Mouse (Mus musculus) kidney, adult 2 months (tissue): ENCODE results near the gene Reln. TPM values are rescaled to one million over a fixed set of nuclear protein-coding genes. Genes with fewer than 3 reads are reported as not detected.
A peak's percentile ranks its signal among the peaks of the same experiment; 100 is the strongest.

ENCODE experiments used
- DNase-seq: peaks from one replicate; pipeline ENCODE4 v3.0.0; 2021
- H3K27ac ChIP-seq: fragments of 200-500 bp; 2 replicates; pipeline ENCODE4 v1.5.1; 2012; ENCODE audit warnings: low read depth, low read length, control low read depth, inconsistent platforms; ENCODE audit not compliant: insufficient read depth
- H3K27me3 ChIP-seq: fragments of 200-500 bp; replicated peaks from 2 replicates; pipeline ENCODE4 v1.6.1; 2012; ENCODE audit warnings: mild to moderate bottlenecking, moderate library complexity, low read length, inconsistent platforms; ENCODE audit not compliant: control insufficient read depth, insufficient read depth
- H3K36me3 ChIP-seq: fragments of 200-500 bp; 2 replicates; pipeline ENCODE4 v1.6.1; 2012; ENCODE audit warnings: mild to moderate bottlenecking, moderate library complexity, low read length, inconsistent platforms; ENCODE audit not compliant: control insufficient read depth, insufficient read depth
- H3K4me1 ChIP-seq: fragments of 200-500 bp; 2 replicates; pipeline ENCODE4 v1.6.1; 2011; ENCODE audit warnings: low read length; ENCODE audit not compliant: control insufficient read depth, insufficient read depth
- H3K4me3 ChIP-seq: fragments of 200-500 bp; 2 replicates; pipeline ENCODE4 v1.5.1; 2011; ENCODE audit warnings: mild to moderate bottlenecking, low read depth, low read length, control low read depth; ENCODE audit not compliant: insufficient read depth
- CTCF ChIP-seq: fragments of 200-500 bp; conservative IDR thresholded peaks from 2 replicates; pipeline ENCODE4 v1.5.1; 2011; ENCODE audit warnings: low read depth, mild to moderate bottlenecking, control low read depth, low read length, moderate library complexity, mixed read lengths; ENCODE audit not compliant: insufficient read depth, insufficient read length
- POLR2A ChIP-seq: fragments of 200-500 bp; IDR thresholded peaks from one replicate; pipeline ENCODE4 v1.6.1; 2011; ENCODE audit warnings: low read depth, low read length, control low read depth
- WGBS: fragments of 180-500 bp; shearing (Covaris S2); methylation state at CpG from one replicate; pipeline ENCODE4 v1.1.7; 2018; 5-methylcytosine and 5-hydroxymethylcytosine counted together
- polyA plus RNA-seq: library from polyadenylated mRNA; depleted of rRNA; stranded (reverse); fragments of >200 nt; gene quantifications from 2 replicates; pipeline ENCODE4 v1.2.3, GENCODE M21; 2012; rRNA removed

The Reln gene
- polyA plus RNA-seq, result 3.4 and 4.9 TPM in 2 replicates

- no peaks in the 10 kb centered on the region for H3K36me3 ChIP-seq
- WGBS, result under 1% methylated on average over 49 of the region's 68 CpGs
- H3K27me3 ChIP-seq, result no peaks in the 10 kb centered on the region
- no peak for DNase-seq
- H3K27ac ChIP-seq, result no peak within 1 kb of the TSS
- H3K4me3 ChIP-seq, result peak within 1 kb of the TSS; percentile 35
- TF ChIP-seq CTCF, result no peak
- TF ChIP-seq POLR2A, result no peak
- H3K4me1 ChIP-seq, result no peaks in the 10 kb centered on the region
Observed at GRCm38 (mm10) chr5:22344556-22344975, at the start of gene Reln. Gene Reln, minus strand, starts transcription at chr5:22344702.

- DNase-seq, result no peak
- 91% methylated on average over 2 of the region's 2 CpGs for WGBS
- Histone ChIP-seq H3K4me1 (no peaks in the 10 kb centered on the region), H3K27me3 (no peaks in the 10 kb centered on the region; the same call in 1 of the 2 replicates), H3K36me3 (no peaks in the 10 kb centered on the region), H3K27ac (no peak overlapping the region), H3K4me3 (no peak overlapping the region)
- TF ChIP-seq POLR2A (no peak), CTCF (no peak)
Observed at GRCm38 (mm10) chr5:22388502-22388901, 44.0 kb upstream of the Reln start.

GRCm38 (mm10) chr5:22360510-22360909 lies 16.0 kb upstream of the Reln start:
- Histone ChIP-seq H3K4me1 (no peaks in the 10 kb centered on the region), H3K27me3 (no peaks in the 10 kb centered on the region), H3K4me3 (no peak overlapping the region), H3K27ac (no peak overlapping the region), H3K36me3 (no peaks in the 10 kb centered on the region)
- TF ChIP-seq POLR2A (no peak), CTCF (no peak)
- no peak for DNase-seq
- 55% methylated on average over 9 of the region's 9 CpGs for WGBS

- no peak for DNase-seq
- TF ChIP-seq CTCF (no peak), POLR2A (no peak)
- WGBS, result 85% methylated on average over 3 of the region's 3 CpGs
- no peak overlapping the region for H3K4me3 ChIP-seq
- no peaks in the 10 kb centered on the region for H3K27me3 ChIP-seq
- no peaks in the 10 kb centered on the region for H3K4me1 ChIP-seq
- no peak overlapping the region for H3K27ac ChIP-seq
- H3K36me3 ChIP-seq, result no peaks in the 10 kb centered on the region
Observed at GRCm38 (mm10) chr5:22348412-22348811, 3.9 kb upstream of the Reln start.

GRCm38 (mm10) chr5:22347732-22348131 lies 3.2 kb upstream of the Reln start:
- H3K36me3 ChIP-seq, result no peaks in the 10 kb centered on the region
- TF ChIP-seq CTCF (no peak), POLR2A (no peak)
- no peak for DNase-seq
- H3K4me3 ChIP-seq, result no peak overlapping the region
- H3K4me1 ChIP-seq, result no peaks in the 10 kb centered on the region
- 58% methylated on average over 2 of the region's 2 CpGs for WGBS
- H3K27ac ChIP-seq, result no peak overlapping the region
- no peaks in the 10 kb centered on the region for H3K27me3 ChIP-seq

DNA sequence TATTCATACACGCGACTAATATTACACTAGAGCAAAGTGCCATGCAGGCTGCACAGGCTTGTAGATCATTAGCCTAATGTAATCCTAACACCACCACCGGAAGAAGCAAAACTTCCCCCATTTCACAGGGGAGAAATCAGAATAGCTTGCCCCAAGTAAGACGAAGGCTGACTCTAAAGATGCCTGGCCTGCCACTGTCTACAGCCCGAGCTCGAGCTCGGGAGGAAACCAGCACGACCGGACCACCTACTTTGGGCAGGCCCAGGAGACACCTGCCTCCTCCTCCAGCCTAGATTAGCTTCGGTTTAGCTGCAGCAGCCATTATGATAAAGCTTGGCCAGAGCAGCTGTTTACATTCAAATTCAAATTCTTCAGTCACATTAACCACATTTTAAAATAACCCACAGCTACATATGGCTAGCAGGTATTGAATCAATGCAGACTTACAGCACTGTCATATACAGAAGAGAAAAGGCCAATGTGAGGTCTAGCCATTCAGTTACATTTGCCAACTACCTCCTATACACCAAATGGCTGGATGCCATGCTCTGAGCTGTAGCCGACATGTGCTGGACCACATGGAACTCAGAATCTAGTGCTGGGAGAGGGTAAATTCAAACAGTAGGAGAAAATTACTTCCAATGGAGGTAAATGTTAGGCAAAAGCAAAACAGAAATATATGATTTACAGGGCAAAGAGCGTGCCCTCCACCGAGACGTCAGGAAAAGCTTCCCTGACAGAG lies 1.6 kb upstream of the Reln start:
- H3K36me3 ChIP-seq, result no peaks in the 10 kb centered on the region
- TF ChIP-seq CTCF (no peak), POLR2A (no peak)
- no peak overlapping the region for H3K27ac ChIP-seq
- no peaks in the 10 kb centered on the region for H3K4me1 ChIP-seq
- H3K4me3 ChIP-seq, result no peak overlapping the region
- no peaks in the 10 kb centered on the region for H3K27me3 ChIP-seq
- no peak for DNase-seq
- WGBS, result 41% methylated on average over 14 of the region's 14 CpGs

DNA sequence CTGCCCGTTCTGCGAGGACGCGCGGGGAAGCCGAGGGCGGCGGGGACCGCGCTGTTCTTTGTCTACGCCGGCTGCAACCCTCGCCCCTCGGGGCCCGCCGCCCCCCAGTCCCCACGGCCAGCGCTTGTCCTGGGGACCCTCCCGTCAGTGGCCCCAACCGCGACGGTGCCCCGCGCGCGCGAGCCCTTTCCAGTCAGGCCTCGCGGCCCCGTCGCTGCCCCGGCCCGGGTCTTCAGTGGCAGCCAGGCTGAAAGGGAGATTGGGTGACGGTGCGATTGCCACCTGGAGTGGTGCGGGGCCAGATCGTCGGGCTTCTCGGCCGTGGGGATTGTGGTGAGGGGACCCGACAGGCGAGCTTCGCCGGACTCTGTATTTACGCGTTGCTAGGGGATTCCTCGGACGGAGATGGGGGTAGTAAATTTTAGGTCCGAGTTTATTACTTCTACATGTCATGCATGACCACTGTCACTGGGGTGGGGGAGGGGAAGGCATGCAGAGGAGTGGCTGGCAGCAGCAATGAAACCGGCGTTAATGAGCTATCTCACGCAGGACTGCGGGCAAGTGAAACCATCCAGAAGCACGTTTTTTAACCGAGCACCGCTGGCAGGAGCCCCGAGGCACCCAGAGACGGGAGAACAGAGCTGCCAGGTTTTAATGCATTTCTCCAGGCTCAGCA lies 612 bp upstream of the Reln start:
- Histone ChIP-seq H3K27ac (no peak overlapping the region), H3K4me1 (no peaks in the 10 kb centered on the region), H3K4me3 (peak overlapping the region; percentile 28), H3K36me3 (no peaks in the 10 kb centered on the region), H3K27me3 (no peaks in the 10 kb centered on the region)
- peak; percentile 31 for DNase-seq
- TF ChIP-seq CTCF (no peak), POLR2A (no peak)
- 2% methylated on average over 57 of the region's 58 CpGs for WGBS
